Mouse (Mus musculus) kidney, postnatal 0 days (tissue): ENCODE data around the gene Cnpy1. TPM values are rescaled to one million over a fixed set of nuclear protein-coding genes. Genes with fewer than 3 reads are reported as not detected.

Experiments
- ATAC-seq: fragments of 200-750 bp; cut with Nextera tagmentation; replicated peaks from 2 replicates; pipeline ENCODE4 v1.8.0; 2017; ENCODE audit warnings: low read depth, moderate number of reproducible peaks, moderate TSS enrichment, moderate library complexity; ENCODE audit not compliant: low FRiP score
- DNase-seq: peaks from one replicate; pipeline ENCODE4 v3.0.0-alpha.2; 2016; ENCODE audit warnings: low spot score
- H3K27ac ChIP-seq: fragments of 300-500 bp; sonication (generic); 2 replicates; pipeline ENCODE4 v1.5.1; 2014; ENCODE audit warnings: mild to moderate bottlenecking
- H3K27me3 ChIP-seq: fragments of 300-500 bp; sonication (generic); 2 replicates; pipeline ENCODE4 v1.6.1; 2014; ENCODE audit warnings: low read length, mixed read lengths; ENCODE audit not compliant: insufficient read depth
- H3K36me3 ChIP-seq: fragments of 300-500 bp; sonication (generic); 2 replicates; pipeline ENCODE4 v1.6.1; 2014; ENCODE audit warnings: low read length, mixed read lengths; ENCODE audit not compliant: insufficient read depth
- H3K4me1 ChIP-seq: fragments of 300-500 bp; sonication (generic); replicated peaks from 2 replicates; pipeline ENCODE4 v1.6.1; 2014; ENCODE audit warnings: antibody characterized with exemption, low read length, mixed read lengths; ENCODE audit not compliant: insufficient read depth
- H3K4me2 ChIP-seq: fragments of 300-500 bp; sonication (generic); 2 replicates; pipeline ENCODE4 v1.6.1; 2014; ENCODE audit warnings: mild to moderate bottlenecking, low read length, moderate library complexity, mixed read lengths
- H3K4me3 ChIP-seq: fragments of 300-500 bp; sonication (generic); replicated peaks from 2 replicates; pipeline ENCODE4 v1.5.1; 2014; ENCODE audit warnings: low read depth, low read length
- H3K9ac ChIP-seq: fragments of 300-500 bp; sonication (generic); 2 replicates; pipeline ENCODE4 v1.6.1; 2014; ENCODE audit warnings: low read depth, low read length
- H3K9me3 ChIP-seq: fragments of 300-500 bp; sonication (generic); replicated peaks from 2 replicates; pipeline ENCODE4 v1.6.1; 2016; ENCODE audit warnings: low read length, inconsistent platforms, mixed read lengths
- CTCF ChIP-seq: IDR thresholded peaks from 2 replicates; pipeline ENCODE4 v1.5.1; 2016; ENCODE audit warnings: antibody characterized with exemption, low read depth, mild to moderate bottlenecking, moderate library complexity
- WGBS: fragments of 180-500 bp; shearing (Covaris S2); extraction: QIAGEN DNeasy Blood & Tissue Kit; methylation state at CpG from one replicate; pipeline ENCODE4 v1.1.7; 2014; 5-methylcytosine and 5-hydroxymethylcytosine counted together
- polyA plus RNA-seq: library from polyadenylated mRNA; unstranded; fragments of >200 nt; fragmentation: Nextera tagmentation; extraction: Ambion mirVana; gene quantifications from 2 replicates; pipeline ENCODE4 v1.2.1, GENCODE M21; 2015

Cnpy1 gene
- polyA plus RNA-seq, 1 experiment from 2014 or later = 0.08 TPM

DNA sequence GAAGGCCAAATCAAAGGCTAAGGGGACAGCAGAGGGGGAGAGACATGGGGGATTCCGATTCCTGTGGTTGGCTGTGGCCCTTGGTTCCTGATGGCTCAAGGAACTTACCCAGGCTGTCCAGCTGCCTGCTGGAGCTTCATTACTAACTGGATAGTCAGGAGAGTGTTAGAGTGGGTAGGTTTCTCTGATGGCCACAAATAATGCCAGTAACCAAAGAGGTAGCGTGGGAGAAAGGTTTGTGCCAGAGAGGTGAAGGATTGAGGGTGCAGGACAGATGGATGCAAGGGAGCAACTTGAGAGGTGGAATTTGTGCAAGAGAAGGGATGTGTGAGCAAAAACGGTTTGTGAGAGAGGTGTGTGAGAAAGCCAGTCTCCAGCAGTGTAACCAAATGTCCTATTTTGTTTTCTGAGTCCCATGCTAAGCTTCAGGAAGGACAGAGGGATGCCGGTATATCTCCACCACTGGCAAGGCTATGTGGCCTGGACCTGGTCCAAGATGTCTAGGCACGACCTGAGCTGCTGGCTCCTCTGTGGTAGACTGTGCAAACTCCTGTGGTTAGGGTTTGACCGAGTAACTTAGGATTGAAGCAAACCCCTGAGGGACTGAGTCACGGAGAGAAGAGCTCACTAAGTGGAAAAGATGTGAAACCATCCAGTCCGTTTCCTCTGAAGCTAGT lies 2.0 kb downstream of the Cnpy1 start:
- Histone ChIP-seq H3K4me1 (no peaks in the 10 kb centered on the region), H3K36me3 (no peaks in the 10 kb centered on the region), H3K27ac (no peak overlapping the region), H3K9me3 (no peaks in the 10 kb centered on the region), H3K4me2 (no peak overlapping the region), H3K9ac (no peak overlapping the region), H3K4me3 (no peak overlapping the region), H3K27me3 (no peaks in the 10 kb centered on the region)
- no peak for TF ChIP-seq CTCF
- ATAC-seq = no peak
- WGBS = 75% methylated on average over 8 of the region's 8 CpGs
- DNase-seq = no peak

GRCm38 (mm10) chr5:28241423-28241822 lies 4.2 kb downstream of the Cnpy1 start:
- ATAC-seq (no peak), DNase-seq (no peak)
- Histone ChIP-seq H3K9me3 (no peaks in the 10 kb centered on the region), H3K4me1 (no peaks in the 10 kb centered on the region), H3K27me3 (no peaks in the 10 kb centered on the region), H3K4me2 (no peak overlapping the region), H3K27ac (no peak overlapping the region), H3K36me3 (no peaks in the 10 kb centered on the region), H3K4me3 (no peak overlapping the region), H3K9ac (no peak overlapping the region)
- no peak for TF ChIP-seq CTCF
- 77% methylated on average over 4 of the region's 4 CpGs for WGBS

DNA sequence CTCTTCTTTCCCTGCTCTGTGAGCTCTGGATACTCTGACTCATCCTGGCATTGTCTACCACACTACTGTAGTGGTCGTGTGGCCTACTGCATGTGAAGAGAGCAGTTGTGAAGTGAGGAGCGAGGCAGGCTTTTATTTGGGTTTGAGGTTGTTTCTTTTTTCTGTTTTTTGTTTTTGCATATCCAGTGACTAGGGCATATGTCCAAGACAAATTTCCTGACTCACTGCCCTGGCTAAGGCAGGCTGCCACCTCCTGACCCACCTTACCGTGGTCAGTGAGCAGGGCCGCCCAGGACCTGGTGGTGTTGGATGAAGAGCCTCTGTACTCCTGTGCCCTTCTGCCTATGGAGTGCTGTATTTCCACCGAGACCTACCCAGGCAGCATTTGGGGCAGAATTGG lies 5.8 kb downstream of the Cnpy1 start:
- Histone ChIP-seq H3K27ac (no peak overlapping the region), H3K4me3 (no peak overlapping the region), H3K36me3 (no peaks in the 10 kb centered on the region), H3K4me1 (no peaks in the 10 kb centered on the region), H3K4me2 (no peak overlapping the region), H3K9ac (no peak overlapping the region), H3K27me3 (no peaks in the 10 kb centered on the region), H3K9me3 (no peaks in the 10 kb centered on the region)
- TF ChIP-seq CTCF = no peak
- ATAC-seq (no peak), DNase-seq (no peak)
- WGBS = 57% methylated on average over 5 of the region's 5 CpGs

GRCm38 (mm10) chr5:28238876-28239275 lies 6.7 kb downstream of the Cnpy1 start:
- DNase-seq = no peak
- Histone ChIP-seq H3K4me2 (no peak overlapping the region), H3K9me3 (no peaks in the 10 kb centered on the region), H3K27ac (no peak overlapping the region), H3K4me1 (no peaks in the 10 kb centered on the region), H3K4me3 (no peak overlapping the region), H3K27me3 (no peaks in the 10 kb centered on the region), H3K9ac (no peak overlapping the region), H3K36me3 (no peaks in the 10 kb centered on the region)
- WGBS = 85% methylated on average over 5 of the region's 5 CpGs
- TF ChIP-seq CTCF = no peak
- ATAC-seq = no peak

- Histone ChIP-seq H3K4me2 (no peak overlapping the region), H3K27me3 (no peaks in the 10 kb centered on the region), H3K4me1 (no peaks in the 10 kb centered on the region), H3K4me3 (no peak overlapping the region), H3K9ac (no peak overlapping the region), H3K36me3 (no peaks in the 10 kb centered on the region), H3K27ac (no peak overlapping the region), H3K9me3 (no peaks in the 10 kb centered on the region)
- ATAC-seq (no peak), DNase-seq (peak; percentile 32)
- peak; percentile 45 for TF ChIP-seq CTCF
- WGBS = 24% methylated on average over 4 of the region's 4 CpGs
Observed at GRCm38 (mm10) chr5:28238152-28238551, 7.5 kb downstream of the Cnpy1 start.

DNA sequence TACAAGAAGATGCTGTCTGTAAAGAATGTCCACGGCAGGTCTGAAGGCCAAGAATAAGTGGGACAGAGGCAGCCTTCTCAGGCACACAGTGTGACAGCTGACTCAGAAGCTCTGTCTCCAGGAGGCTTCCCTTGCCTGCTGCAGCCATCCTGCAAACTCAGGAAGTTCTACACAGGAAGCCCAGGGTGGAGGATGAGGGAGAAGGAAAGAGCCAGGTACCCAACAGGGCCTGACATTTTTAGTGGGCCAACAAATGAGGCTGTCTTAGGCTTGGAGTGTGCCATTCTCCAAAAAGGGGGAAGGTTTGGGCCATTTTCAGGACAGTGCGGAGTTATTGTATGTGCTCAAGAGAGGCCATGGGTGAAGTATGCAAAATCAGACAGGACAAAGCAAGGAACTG lies 7.9 kb downstream of the Cnpy1 start:
- no peak overlapping the region for H3K4me3 ChIP-seq
- no peak for ATAC-seq

DNA sequence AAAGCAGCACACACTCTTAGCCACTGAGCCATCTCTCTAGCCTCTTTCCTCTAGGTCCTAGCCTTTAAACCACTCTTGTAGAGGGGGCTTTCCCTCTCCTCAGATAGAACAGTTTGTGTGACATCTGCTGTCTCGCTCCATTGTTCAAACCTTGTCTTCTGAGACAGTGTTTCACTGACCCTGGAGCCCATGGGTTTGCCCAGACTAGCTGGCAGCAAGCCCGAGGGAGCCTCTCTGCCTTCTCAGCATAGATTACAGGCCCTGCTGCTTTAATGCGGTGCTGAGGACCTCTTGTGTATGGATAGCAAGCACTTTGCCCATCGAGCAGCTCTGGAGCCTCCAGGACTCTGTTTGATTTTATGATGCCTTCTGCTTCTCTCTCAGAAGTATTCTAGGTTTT lies 8.6 kb downstream of the Cnpy1 start:
- no peak for TF ChIP-seq CTCF
- DNase-seq = no peak
- 47% methylated on average over 4 of the region's 4 CpGs for WGBS

More for the DNA sequence above, 7.9 kb downstream of the Cnpy1 start:
- Histone ChIP-seq H3K9ac (no peak overlapping the region), H3K27me3 (no peaks in the 10 kb centered on the region), H3K27ac (no peak overlapping the region), H3K4me2 (no peak overlapping the region), H3K36me3 (no peaks in the 10 kb centered on the region), H3K4me1 (no peaks in the 10 kb centered on the region), H3K9me3 (no peaks in the 10 kb centered on the region)
- no peak for DNase-seq
- no peak for TF ChIP-seq CTCF
- WGBS = 78% methylated on average over 2 of the region's 2 CpGs

More for the DNA sequence above, 8.6 kb downstream of the Cnpy1 start:
- Histone ChIP-seq H3K27ac (no peak overlapping the region), H3K4me2 (no peak overlapping the region), H3K4me1 (no peaks in the 10 kb centered on the region), H3K36me3 (no peaks in the 10 kb centered on the region), H3K9ac (no peak overlapping the region), H3K9me3 (no peaks in the 10 kb centered on the region), H3K4me3 (no peak overlapping the region), H3K27me3 (no peaks in the 10 kb centered on the region)
- ATAC-seq = no peak
